Mouse (Mus musculus): ENCODE measurements around the gene Mier1. TPM values are rescaled to one million over a fixed set of nuclear protein-coding genes. Genes with fewer than 3 reads are reported as not detected.
A peak's percentile ranks its signal among the peaks of the same experiment; 100 is the strongest.

The Mier1 gene
- polyA plus RNA-seq, 1 experiment = 65.4 TPM

DNA sequence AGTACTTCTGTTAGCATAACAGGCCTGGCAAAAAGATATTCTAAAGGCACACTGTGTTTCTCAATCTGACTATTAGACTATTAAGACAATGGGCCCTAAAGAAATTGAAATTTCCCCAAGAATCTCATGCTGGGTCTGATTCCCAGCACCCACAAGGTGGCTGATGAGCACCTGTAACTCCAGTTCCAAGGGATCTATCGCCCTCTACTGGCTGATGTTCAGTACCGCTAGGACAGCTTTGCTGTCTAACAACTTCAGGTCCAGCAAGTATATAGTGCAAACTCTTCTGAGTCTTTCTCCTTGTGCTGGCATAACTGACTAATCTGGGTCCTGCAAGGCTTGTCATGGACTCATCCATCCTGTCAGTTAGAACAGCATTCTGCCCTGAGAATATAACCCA is 78.2 kb downstream of the Mier1 start:
- WGBS = 93% methylated on average over 2 of the region's 2 CpGs
- no peak for DNase-seq
- Histone ChIP-seq H3K27ac (ENCODE audit: control insufficient read depth, insufficient read depth, low read length) (no peak overlapping the region), H3K4me3 (ENCODE audit: control insufficient read depth, insufficient read depth, low read length) (no peak overlapping the region), H3K27me3 (ENCODE audit: control insufficient read depth, insufficient read depth, low read length) (no peaks in the 10 kb centered on the region), H3K4me1 (replicated peaks; ENCODE audit: control insufficient read depth, insufficient read depth, low read length) (no peaks in the 10 kb centered on the region), H3K36me3 (ENCODE audit: control insufficient read depth, insufficient read depth, low read length) (peaks cover 51% of the 10 kb centered on the region)
- TF ChIP-seq POLR2A (IDR thresholded peaks at IDR 0.05; ENCODE audit: control insufficient read depth, extremely low read depth, insufficient read depth, low read length, poor library complexity) (no peak), CTCF (IDR thresholded peaks at IDR 0.05; ENCODE audit: borderline replicate concordance, control insufficient read depth, extremely low read depth, insufficient read depth, low read length, poor library complexity) (no peak)

- DNase-seq = no peak
- no peaks in the 10 kb centered on the region for H3K27me3 ChIP-seq (ENCODE audit: control insufficient read depth, insufficient read depth, low read length)
- peaks cover 40% of the 10 kb centered on the region for H3K36me3 ChIP-seq (ENCODE audit: control insufficient read depth, insufficient read depth, low read length)
- H3K27ac ChIP-seq (ENCODE audit: control insufficient read depth, insufficient read depth, low read length) = no peak overlapping the region
- no peaks in the 10 kb centered on the region; the same call in 1 of the 2 replicates for H3K4me1 ChIP-seq (replicated peaks; ENCODE audit: control insufficient read depth, insufficient read depth, low read length)
- H3K4me3 ChIP-seq (ENCODE audit: control insufficient read depth, insufficient read depth, low read length) = no peak overlapping the region
- WGBS = 92% methylated on average over 8 of the region's 8 CpGs
- no peak for TF ChIP-seq POLR2A (IDR thresholded peaks at IDR 0.05; ENCODE audit: control insufficient read depth, extremely low read depth, insufficient read depth, low read length, poor library complexity)
These were observed 83.2 kb downstream of the Mier1 start for GRCm38 (mm10) chr4:103197401-103197800.

DNA sequence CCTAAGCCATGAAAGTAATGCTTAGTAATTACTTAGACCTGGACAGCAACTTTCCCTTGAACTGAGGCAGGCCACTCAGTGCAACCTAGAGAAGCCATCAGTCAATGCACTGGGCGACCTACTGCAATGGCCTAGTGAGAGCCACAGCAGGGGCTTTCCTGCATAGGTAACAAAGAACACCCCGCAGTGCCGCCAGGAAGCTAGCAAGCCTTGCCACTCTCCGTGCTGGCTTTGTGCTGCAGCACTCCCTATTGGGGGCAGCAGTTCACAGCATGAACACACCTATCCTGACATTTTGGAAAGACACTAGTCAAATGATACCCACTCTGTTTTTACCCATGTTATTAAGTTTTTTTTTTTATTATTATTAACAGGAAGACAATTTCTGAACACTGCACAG is 84.9 kb downstream of the Mier1 start:
- Histone ChIP-seq H3K36me3 (ENCODE audit: control insufficient read depth, insufficient read depth, low read length) (peaks cover 41% of the 10 kb centered on the region), H3K27me3 (ENCODE audit: control insufficient read depth, insufficient read depth, low read length) (no peaks in the 10 kb centered on the region), H3K4me1 (replicated peaks; ENCODE audit: control insufficient read depth, insufficient read depth, low read length) (no peaks in the 10 kb centered on the region; the same call in 1 of the 2 replicates), H3K4me3 (ENCODE audit: control insufficient read depth, insufficient read depth, low read length) (no peak overlapping the region), H3K27ac (ENCODE audit: control insufficient read depth, insufficient read depth, low read length) (no peak overlapping the region)
- DNase-seq = peak; percentile 44
- TF ChIP-seq POLR2A (IDR thresholded peaks at IDR 0.05; ENCODE audit: control insufficient read depth, extremely low read depth, insufficient read depth, low read length, poor library complexity) (no peak), CTCF (IDR thresholded peaks at IDR 0.05; ENCODE audit: borderline replicate concordance, control insufficient read depth, extremely low read depth, insufficient read depth, low read length, poor library complexity) (no peak)
- 87% methylated on average over 4 of the region's 4 CpGs for WGBS

DNA sequence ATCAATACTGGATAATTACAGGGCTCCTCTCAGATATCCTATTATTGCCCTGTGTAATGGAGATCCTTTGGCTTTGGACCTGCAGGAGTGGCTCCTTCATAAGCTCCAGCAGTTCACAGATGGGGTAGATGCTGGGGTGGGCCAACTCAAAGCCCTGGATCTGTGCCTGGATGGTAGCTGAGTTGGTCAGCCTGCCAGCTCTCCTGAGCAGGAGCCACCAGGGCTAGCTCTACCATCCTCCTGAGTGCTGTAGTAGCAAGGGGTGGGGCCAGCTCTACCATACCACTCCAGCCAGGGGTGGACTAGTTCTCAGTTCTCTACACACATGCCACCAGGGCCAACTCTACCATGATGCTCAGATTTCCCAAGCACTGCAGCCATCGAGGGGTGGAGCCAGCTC is 85.9 kb downstream of the Mier1 start:
- Histone ChIP-seq H3K4me3 (ENCODE audit: control insufficient read depth, insufficient read depth, low read length) (no peak overlapping the region), H3K27ac (ENCODE audit: control insufficient read depth, insufficient read depth, low read length) (no peak overlapping the region), H3K27me3 (ENCODE audit: control insufficient read depth, insufficient read depth, low read length) (no peaks in the 10 kb centered on the region), H3K36me3 (ENCODE audit: control insufficient read depth, insufficient read depth, low read length) (peaks cover 49% of the 10 kb centered on the region), H3K4me1 (replicated peaks; ENCODE audit: control insufficient read depth, insufficient read depth, low read length) (no peaks in the 10 kb centered on the region; the same call in 1 of the 2 replicates)
- TF ChIP-seq POLR2A (IDR thresholded peaks at IDR 0.05; ENCODE audit: control insufficient read depth, extremely low read depth, insufficient read depth, low read length, poor library complexity) (no peak), CTCF (IDR thresholded peaks at IDR 0.05; ENCODE audit: borderline replicate concordance, control insufficient read depth, extremely low read depth, insufficient read depth, low read length, poor library complexity) (no peak)
- WGBS = 94% methylated on average over 1 of the region's 1 CpGs
- no peak for DNase-seq

- H3K27me3 ChIP-seq (ENCODE audit: control insufficient read depth, insufficient read depth, low read length) = no peaks in the 10 kb centered on the region
- TF ChIP-seq POLR2A (IDR thresholded peaks at IDR 0.05; ENCODE audit: control insufficient read depth, extremely low read depth, insufficient read depth, low read length, poor library complexity) = no peak
- no peak for TF ChIP-seq CTCF (IDR thresholded peaks at IDR 0.05; ENCODE audit: borderline replicate concordance, control insufficient read depth, extremely low read depth, insufficient read depth, low read length, poor library complexity)
- no peak overlapping the region for H3K4me3 ChIP-seq (ENCODE audit: control insufficient read depth, insufficient read depth, low read length)
- DNase-seq = no peak
- H3K4me1 ChIP-seq (replicated peaks; ENCODE audit: control insufficient read depth, insufficient read depth, low read length) = peaks cover 10% of the 10 kb centered on the region
- no peak overlapping the region for H3K27ac ChIP-seq (ENCODE audit: control insufficient read depth, insufficient read depth, low read length)
- H3K36me3 ChIP-seq (ENCODE audit: control insufficient read depth, insufficient read depth, low read length) = peaks cover 35% of the 10 kb centered on the region
- WGBS = 90% methylated on average over 2 of the region's 2 CpGs
These were observed 89.5 kb downstream of the Mier1 start for GRCm38 (mm10) chr4:103203646-103204045.

DNA sequence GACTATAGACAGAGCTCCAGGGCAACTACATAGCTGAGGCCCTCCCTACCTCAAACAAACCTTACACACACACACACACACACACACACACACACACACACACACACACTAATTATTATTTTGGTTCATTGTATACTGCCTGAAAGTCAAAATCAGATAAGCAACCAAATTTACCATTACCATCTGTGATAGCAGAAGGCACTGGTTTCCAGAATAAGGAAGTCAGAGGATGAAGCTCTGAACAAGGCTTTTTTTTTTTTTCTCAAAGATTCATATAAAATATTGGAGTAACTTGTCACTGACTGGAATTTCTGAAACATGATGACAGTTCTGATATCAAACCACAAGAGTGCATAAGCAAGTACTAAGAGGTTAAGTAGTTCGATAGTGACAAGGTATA is 94.4 kb downstream of the Mier1 start:
- Histone ChIP-seq H3K27ac (ENCODE audit: control insufficient read depth, insufficient read depth, low read length) (no peak overlapping the region), H3K4me3 (ENCODE audit: control insufficient read depth, insufficient read depth, low read length) (no peak overlapping the region), H3K27me3 (ENCODE audit: control insufficient read depth, insufficient read depth, low read length) (no peaks in the 10 kb centered on the region), H3K36me3 (ENCODE audit: control insufficient read depth, insufficient read depth, low read length) (peaks cover 21% of the 10 kb centered on the region), H3K4me1 (replicated peaks; ENCODE audit: control insufficient read depth, insufficient read depth, low read length) (peaks cover 12% of the 10 kb centered on the region)
- TF ChIP-seq CTCF (IDR thresholded peaks at IDR 0.05; ENCODE audit: borderline replicate concordance, control insufficient read depth, extremely low read depth, insufficient read depth, low read length, poor library complexity) (no peak), POLR2A (IDR thresholded peaks at IDR 0.05; ENCODE audit: control insufficient read depth, extremely low read depth, insufficient read depth, low read length, poor library complexity) (no peak)
- 6% methylated on average over 1 of the region's 1 CpGs for WGBS
- DNase-seq = no peak

- peaks cover 10% of the 10 kb centered on the region for H3K36me3 ChIP-seq (ENCODE audit: control insufficient read depth, insufficient read depth, low read length)
- H3K4me3 ChIP-seq (ENCODE audit: control insufficient read depth, insufficient read depth, low read length) = peak overlapping the region; percentile 72
- 7% methylated on average over 30 of the region's 30 CpGs for WGBS
- DNase-seq = peak; percentile 41
- TF ChIP-seq CTCF (IDR thresholded peaks at IDR 0.05; ENCODE audit: borderline replicate concordance, control insufficient read depth, extremely low read depth, insufficient read depth, low read length, poor library complexity) = no peak
- no peak for TF ChIP-seq POLR2A (IDR thresholded peaks at IDR 0.05; ENCODE audit: control insufficient read depth, extremely low read depth, insufficient read depth, low read length, poor library complexity)
- no peaks in the 10 kb centered on the region for H3K27me3 ChIP-seq (ENCODE audit: control insufficient read depth, insufficient read depth, low read length)
- H3K4me1 ChIP-seq (replicated peaks; ENCODE audit: control insufficient read depth, insufficient read depth, low read length) = peaks cover 18% of the 10 kb centered on the region
- H3K27ac ChIP-seq (ENCODE audit: control insufficient read depth, insufficient read depth, low read length) = peak overlapping the region; percentile 39; the same call in 1 of the 2 replicates
These were observed 99.8 kb downstream of the Mier1 start for GRCm38 (mm10) chr4:103213859-103214497.

All from thymus, adult 2 months (tissue).